Mouse (Mus musculus): ENCODE data around the gene Lmx1a. TPM values are rescaled to one million over a fixed set of nuclear protein-coding genes. Genes with fewer than 3 reads are reported as not detected.

Lmx1a gene
- polyA plus RNA-seq, 1 experiment from 2014 or later: not detected

GRCm38 (mm10) chr1:167689262-167690137 lies 463 bp downstream of the Lmx1a start:
- H3K9me3 ChIP-seq (ENCODE audit: control insufficient read depth, low read length): peaks cover 1% of the 10 kb centered on the region; the same call in 1 of the 2 replicates
- peak overlapping the region; percentile 92 for H3K4me2 ChIP-seq (ENCODE audit: low read length)
- peak overlapping the region; percentile 46 to 50 for H3K4me3 ChIP-seq (ENCODE audit: control insufficient read depth in 1 of 2, insufficient read depth in 1 of 2, low read depth in 1 of 2, low read length in 2 of 2)
- no peak overlapping the region for H3K27ac ChIP-seq (replicated peaks in 1 of 2; ENCODE audit: control insufficient read depth in 1 of 2, insufficient read depth in 1 of 2, low read depth in 2 of 2, low read length in 2 of 2)
- H3K36me3 ChIP-seq (ENCODE audit: control insufficient read depth, insufficient read depth, low read length): no peaks in the 10 kb centered on the region
- H3K27me3 ChIP-seq (ENCODE audit: control insufficient read depth, insufficient read depth, low read length): peaks cover 86% of the 10 kb centered on the region
- H3K9ac ChIP-seq (ENCODE audit: low read length): peak overlapping the region; percentile 50
- peaks cover 2 to 14% of the 10 kb centered on the region in 2 experiments; a peak in 3 of 4 replicates for H3K4me1 ChIP-seq (ENCODE audit: control insufficient read depth in 2 of 2, insufficient read depth in 2 of 2, low read length in 2 of 2)
- no peak for ATAC-seq (ENCODE audit: insufficient number of reproducible peaks, insufficient read depth, low FRiP score, low read depth)
- 2% methylated on average over 36 of the region's 36 CpGs for WGBS

GRCm38 (mm10) chr1:167690138-167690710 lies 1.2 kb downstream of the Lmx1a start:
- Histone ChIP-seq H3K27me3 (ENCODE audit: control insufficient read depth, insufficient read depth, low read length) (peaks cover 93% of the 10 kb centered on the region), H3K36me3 (ENCODE audit: control insufficient read depth, insufficient read depth, low read length) (no peaks in the 10 kb centered on the region), H3K4me3 (ENCODE audit: control insufficient read depth in 1 of 2, insufficient read depth in 1 of 2, low read depth in 1 of 2, low read length in 2 of 2) (no peak overlapping the region), H3K9ac (ENCODE audit: low read length) (no peak overlapping the region), H3K9me3 (ENCODE audit: control insufficient read depth, low read length) (no peaks in the 10 kb centered on the region; the same call in 1 of the 2 replicates), H3K4me1 (ENCODE audit: control insufficient read depth in 2 of 2, insufficient read depth in 2 of 2, low read length in 2 of 2) (peaks cover 2 to 14% of the 10 kb centered on the region in 2 experiments; a peak in 3 of 4 replicates), H3K27ac (replicated peaks in 1 of 2; ENCODE audit: control insufficient read depth in 1 of 2, insufficient read depth in 1 of 2, low read depth in 2 of 2, low read length in 2 of 2) (no peak overlapping the region), H3K4me2 (ENCODE audit: low read length) (no peak overlapping the region)
- no peak for ATAC-seq (ENCODE audit: insufficient number of reproducible peaks, insufficient read depth, low FRiP score, low read depth)
- WGBS: 3% methylated on average over 17 of the region's 17 CpGs

- Histone ChIP-seq H3K27me3 (ENCODE audit: control insufficient read depth, insufficient read depth, low read length) (peaks cover 96% of the 10 kb centered on the region), H3K4me1 (ENCODE audit: control insufficient read depth in 2 of 2, insufficient read depth in 2 of 2, low read length in 2 of 2) (peaks cover 2 to 14% of the 10 kb centered on the region in 2 experiments; a peak in 3 of 4 replicates), H3K9me3 (ENCODE audit: control insufficient read depth, low read length) (no peaks in the 10 kb centered on the region; the same call in 1 of the 2 replicates), H3K27ac (replicated peaks in 1 of 2; ENCODE audit: control insufficient read depth in 1 of 2, insufficient read depth in 1 of 2, low read depth in 2 of 2, low read length in 2 of 2) (no peak overlapping the region), H3K36me3 (ENCODE audit: control insufficient read depth, insufficient read depth, low read length) (no peaks in the 10 kb centered on the region), H3K4me3 (ENCODE audit: control insufficient read depth in 1 of 2, insufficient read depth in 1 of 2, low read depth in 1 of 2, low read length in 2 of 2) (no peak overlapping the region), H3K9ac (ENCODE audit: low read length) (no peak overlapping the region), H3K4me2 (ENCODE audit: low read length) (no peak overlapping the region)
- ATAC-seq (ENCODE audit: insufficient number of reproducible peaks, insufficient read depth, low FRiP score, low read depth): no peak
- WGBS: 6% methylated on average over 21 of the region's 21 CpGs
Observed at GRCm38 (mm10) chr1:167690716-167691550, 1.9 kb downstream of the Lmx1a start.

- under 1% methylated on average over 44 of the region's 44 CpGs for WGBS
- Histone ChIP-seq H3K27ac (replicated peaks in 1 of 2; ENCODE audit: control insufficient read depth in 1 of 2, insufficient read depth in 1 of 2, low read depth in 2 of 2, low read length in 2 of 2) (no peak overlapping the region), H3K9ac (ENCODE audit: low read length) (no peak overlapping the region), H3K4me1 (ENCODE audit: control insufficient read depth in 2 of 2, insufficient read depth in 2 of 2, low read length in 2 of 2) (peaks cover 2 to 14% of the 10 kb centered on the region in 2 experiments; a peak in 3 of 4 replicates), H3K36me3 (ENCODE audit: control insufficient read depth, insufficient read depth, low read length) (no peaks in the 10 kb centered on the region), H3K27me3 (ENCODE audit: control insufficient read depth, insufficient read depth, low read length) (peaks cover 96% of the 10 kb centered on the region), H3K9me3 (ENCODE audit: control insufficient read depth, low read length) (no peaks in the 10 kb centered on the region), H3K4me3 (ENCODE audit: control insufficient read depth in 1 of 2, insufficient read depth in 1 of 2, low read depth in 1 of 2, low read length in 2 of 2) (peak overlapping the region; percentile 12 to 28), H3K4me2 (ENCODE audit: low read length) (peak overlapping the region; percentile 48)
- no peak for ATAC-seq (ENCODE audit: insufficient number of reproducible peaks, insufficient read depth, low FRiP score, low read depth)
Observed at GRCm38 (mm10) chr1:167691911-167692682, 3.1 kb downstream of the Lmx1a start.

- H3K27me3 ChIP-seq (ENCODE audit: control insufficient read depth, insufficient read depth, low read length): peaks cover 91% of the 10 kb centered on the region
- H3K27ac ChIP-seq (replicated peaks in 1 of 2; ENCODE audit: control insufficient read depth in 1 of 2, insufficient read depth in 1 of 2, low read depth in 2 of 2, low read length in 2 of 2): no peak overlapping the region
- no peak overlapping the region for H3K4me3 ChIP-seq (ENCODE audit: control insufficient read depth in 1 of 2, insufficient read depth in 1 of 2, low read depth in 1 of 2, low read length in 2 of 2)
- ATAC-seq (ENCODE audit: insufficient number of reproducible peaks, insufficient read depth, low FRiP score, low read depth): no peak
- peaks cover 2 to 14% of the 10 kb centered on the region in 2 experiments; a peak in 3 of 4 replicates for H3K4me1 ChIP-seq (ENCODE audit: control insufficient read depth in 2 of 2, insufficient read depth in 2 of 2, low read length in 2 of 2)
- H3K9me3 ChIP-seq (ENCODE audit: control insufficient read depth, low read length): no peaks in the 10 kb centered on the region
- no peak overlapping the region for H3K9ac ChIP-seq (ENCODE audit: low read length)
- 1% methylated on average over 7 of the region's 7 CpGs for WGBS
- H3K36me3 ChIP-seq (ENCODE audit: control insufficient read depth, insufficient read depth, low read length): no peaks in the 10 kb centered on the region
- H3K4me2 ChIP-seq (ENCODE audit: low read length): no peak overlapping the region
Observed at GRCm38 (mm10) chr1:167692683-167693045, 3.6 kb downstream of the Lmx1a start.

- H3K36me3 ChIP-seq (ENCODE audit: control insufficient read depth, insufficient read depth, low read length): no peaks in the 10 kb centered on the region
- H3K4me3 ChIP-seq (ENCODE audit: control insufficient read depth in 1 of 2, insufficient read depth in 1 of 2, low read depth in 1 of 2, low read length in 2 of 2): no peak overlapping the region
- H3K9ac ChIP-seq (ENCODE audit: low read length): no peak overlapping the region
- no peaks in the 10 kb centered on the region for H3K9me3 ChIP-seq (ENCODE audit: control insufficient read depth, low read length)
- H3K27ac ChIP-seq (replicated peaks in 1 of 2; ENCODE audit: control insufficient read depth in 1 of 2, insufficient read depth in 1 of 2, low read depth in 2 of 2, low read length in 2 of 2): no peak overlapping the region
- H3K27me3 ChIP-seq (ENCODE audit: control insufficient read depth, insufficient read depth, low read length): peaks cover 87% of the 10 kb centered on the region
- peaks cover 2 to 14% of the 10 kb centered on the region in 2 experiments; a peak in 3 of 4 replicates for H3K4me1 ChIP-seq (ENCODE audit: control insufficient read depth in 2 of 2, insufficient read depth in 2 of 2, low read length in 2 of 2)
- ATAC-seq (ENCODE audit: insufficient number of reproducible peaks, insufficient read depth, low FRiP score, low read depth): no peak
- no peak overlapping the region for H3K4me2 ChIP-seq (ENCODE audit: low read length)
- 6% methylated on average over 9 of the region's 9 CpGs for WGBS
Observed at GRCm38 (mm10) chr1:167693499-167694240, 4.6 kb downstream of the Lmx1a start.
